Mouse (Mus musculus): ENCODE data around the gene Npm3. TPM values are rescaled to one million over a fixed set of nuclear protein-coding genes. Genes with fewer than 3 reads are reported as not detected.

Gene Npm3
- total and polyA plus RNA-seq, 2 experiments from 2014 or later = 7.8 to 34.7 TPM

- no peak overlapping the region for H3K4me3 ChIP-seq (ENCODE audit: low read depth, low read length)
- no peaks in the 10 kb centered on the region for H3K4me1 ChIP-seq (ENCODE audit: insufficient read depth)
- no peaks in the 10 kb centered on the region for H3K9me3 ChIP-seq (ENCODE audit: low read length)
- no peak overlapping the region for H3K9ac ChIP-seq
- peaks cover 85% of the 10 kb centered on the region for H3K36me3 ChIP-seq (ENCODE audit: insufficient read depth)
- H3K27me3 ChIP-seq (ENCODE audit: insufficient read depth, low read length) = no peaks in the 10 kb centered on the region
- TF ChIP-seq CTCF (IDR thresholded peaks at IDR 0.05; ENCODE audit: low read depth) = no peak
- WGBS = 91% methylated on average over 3 of the region's 3 CpGs
- DNase-seq (no peak), ATAC-seq (no peak)
- H3K4me2 ChIP-seq (ENCODE audit: low read depth) = no peak overlapping the region
- no peak overlapping the region for H3K27ac ChIP-seq (ENCODE audit: low read depth, low read length)
These were observed 11.4 kb upstream of the Npm3 start for GRCm38 (mm10) chr19:45760810-45761209.

GRCm38 (mm10) chr19:45758671-45759070 is 9.3 kb upstream of the Npm3 start:
- no peak for ATAC-seq
- no peak overlapping the region for H3K4me3 ChIP-seq (ENCODE audit: low read depth, low read length)
- no peak overlapping the region for H3K9ac ChIP-seq
- no peak for DNase-seq
- H3K9me3 ChIP-seq (ENCODE audit: low read length) = no peaks in the 10 kb centered on the region
- no peak overlapping the region for H3K27ac ChIP-seq (ENCODE audit: low read depth, low read length)
- no peaks in the 10 kb centered on the region for H3K4me1 ChIP-seq (ENCODE audit: insufficient read depth)
- 94% methylated on average over 5 of the region's 5 CpGs for WGBS
- peaks cover 89% of the 10 kb centered on the region for H3K36me3 ChIP-seq (ENCODE audit: insufficient read depth)
- TF ChIP-seq CTCF (IDR thresholded peaks at IDR 0.05; ENCODE audit: low read depth) = no peak
- no peak overlapping the region for H3K4me2 ChIP-seq (ENCODE audit: low read depth)
- H3K27me3 ChIP-seq (ENCODE audit: insufficient read depth, low read length) = no peaks in the 10 kb centered on the region

GRCm38 (mm10) chr19:45753551-45753950 is 4.2 kb upstream of the Npm3 start:
- Histone ChIP-seq H3K36me3 (ENCODE audit: insufficient read depth) (peaks cover 59% of the 10 kb centered on the region), H3K4me3 (ENCODE audit: low read depth, low read length) (no peak overlapping the region), H3K27me3 (ENCODE audit: insufficient read depth, low read length) (no peaks in the 10 kb centered on the region), H3K27ac (ENCODE audit: low read depth, low read length) (no peak overlapping the region), H3K9me3 (ENCODE audit: low read length) (no peaks in the 10 kb centered on the region), H3K4me1 (ENCODE audit: insufficient read depth) (0 out of 2 replicates have a peak, but pooled peaks cover 3% of the 10 kb centered on the region), H3K9ac (no peak overlapping the region), H3K4me2 (ENCODE audit: low read depth) (no peak overlapping the region)
- no peak for ATAC-seq
- no peak for TF ChIP-seq CTCF (IDR thresholded peaks at IDR 0.05; ENCODE audit: low read depth)
- WGBS = 96% methylated on average over 3 of the region's 3 CpGs
- DNase-seq = no peak

GRCm38 (mm10) chr19:45751881-45752280 is 2.5 kb upstream of the Npm3 start:
- H3K27ac ChIP-seq (ENCODE audit: low read depth, low read length) = no peak overlapping the region
- WGBS = 93% methylated on average over 7 of the region's 7 CpGs
- DNase-seq = no peak

GRCm38 (mm10) chr19:45748691-45749242 is 624 bp downstream of the Npm3 start:
- DNase-seq = no peak
- Histone ChIP-seq H3K4me1 (ENCODE audit: insufficient read depth) (0 out of 2 replicates have a peak, but pooled peaks cover 8% of the 10 kb centered on the region), H3K27me3 (ENCODE audit: insufficient read depth, low read length) (peaks cover 24% of the 10 kb centered on the region), H3K4me2 (ENCODE audit: low read depth) (peak overlapping the region; percentile 91), H3K4me3 (ENCODE audit: low read depth, low read length) (peak overlapping the region; percentile 64), H3K9me3 (ENCODE audit: low read length) (no peaks in the 10 kb centered on the region), H3K27ac (ENCODE audit: low read depth, low read length) (no peak overlapping the region), H3K9ac (peak overlapping the region; percentile 61), H3K36me3 (ENCODE audit: insufficient read depth) (peaks cover 14% of the 10 kb centered on the region)
- 3% methylated on average over 33 of the region's 33 CpGs for WGBS
- TF ChIP-seq CTCF (IDR thresholded peaks at IDR 0.05; ENCODE audit: low read depth) = no peak
- ATAC-seq = no peak; the same call in 1 of the 2 replicates

More at GRCm38 (mm10) chr19:45751881-45752280, 2.5 kb upstream of the Npm3 start:
- TF ChIP-seq CTCF (IDR thresholded peaks at IDR 0.05; ENCODE audit: low read depth) = no peak
- Histone ChIP-seq H3K4me3 (ENCODE audit: low read depth, low read length) (no peak overlapping the region), H3K27me3 (ENCODE audit: insufficient read depth, low read length) (no peaks in the 10 kb centered on the region), H3K9ac (no peak overlapping the region), H3K36me3 (ENCODE audit: insufficient read depth) (peaks cover 43% of the 10 kb centered on the region), H3K9me3 (ENCODE audit: low read length) (no peaks in the 10 kb centered on the region), H3K4me1 (ENCODE audit: insufficient read depth) (0 out of 2 replicates have a peak, but pooled peaks cover 8% of the 10 kb centered on the region), H3K4me2 (ENCODE audit: low read depth) (no peak overlapping the region)
- no peak for ATAC-seq

GRCm38 (mm10) chr19:45748206-45748605 is 1.2 kb downstream of the Npm3 start:
- TF ChIP-seq CTCF (IDR thresholded peaks at IDR 0.05; ENCODE audit: low read depth) = no peak
- H3K4me1 ChIP-seq (ENCODE audit: insufficient read depth) = 0 out of 2 replicates have a peak, but pooled peaks cover 8% of the 10 kb centered on the region
- no peaks in the 10 kb centered on the region for H3K9me3 ChIP-seq (ENCODE audit: low read length)
- no peak overlapping the region for H3K9ac ChIP-seq
- H3K4me2 ChIP-seq (ENCODE audit: low read depth) = peak overlapping the region; percentile 91
- peaks cover 29% of the 10 kb centered on the region for H3K27me3 ChIP-seq (ENCODE audit: insufficient read depth, low read length)
- peaks cover 11% of the 10 kb centered on the region for H3K36me3 ChIP-seq (ENCODE audit: insufficient read depth)
- WGBS = 59% methylated on average over 9 of the region's 9 CpGs
- no peak overlapping the region for H3K27ac ChIP-seq (ENCODE audit: low read depth, low read length)
- no peak overlapping the region; the same call in 1 of the 2 replicates for H3K4me3 ChIP-seq (ENCODE audit: low read depth, low read length)
- ATAC-seq (no peak), DNase-seq (no peak)

- H3K27ac ChIP-seq (ENCODE audit: low read depth, low read length) = no peak overlapping the region
- ATAC-seq (no peak; the same call in 1 of the 2 replicates), DNase-seq (peak; percentile 89)
- WGBS = 31% methylated on average over 11 of the region's 11 CpGs
- H3K27me3 ChIP-seq (ENCODE audit: insufficient read depth, low read length) = peaks cover 31% of the 10 kb centered on the region
- H3K4me1 ChIP-seq (ENCODE audit: insufficient read depth) = 0 out of 2 replicates have a peak, but pooled peaks cover 8% of the 10 kb centered on the region
- H3K9me3 ChIP-seq (ENCODE audit: low read length) = no peaks in the 10 kb centered on the region
- no peak overlapping the region for H3K4me2 ChIP-seq (ENCODE audit: low read depth)
- H3K36me3 ChIP-seq (ENCODE audit: insufficient read depth) = peaks cover 7% of the 10 kb centered on the region
- H3K4me3 ChIP-seq (ENCODE audit: low read depth, low read length) = no peak overlapping the region
- H3K9ac ChIP-seq = no peak overlapping the region
- peak; percentile 86 for TF ChIP-seq CTCF (IDR thresholded peaks at IDR 0.05; ENCODE audit: low read depth)
These were observed 2.1 kb downstream of the Npm3 start for GRCm38 (mm10) chr19:45747028-45747867.
